Mouse (Mus musculus) monocyte, adult 2 months (primary cell): ENCODE measurements around the gene Slc35f3.

Experiments
- DNase-seq, 2 experiments: peaks; one replicate each; pipeline ENCODE4 v3.0.0; 2022; ENCODE audit warnings: low spot score in 2 of 2, low read depth in 1 of 2

The Slc35f3 gene

GRCm38 (mm10) chr8:126298296-126299093, at the start of gene Slc35f3:
Gene Slc35f3 (plus strand): TSS chr8:126298558.
- no peak for DNase-seq

- no peak for DNase-seq
These were observed 47.9 kb upstream of the Slc35f3 start for GRCm38 (mm10) chr8:126250486-126250885.

GRCm38 (mm10) chr8:126256585-126257391, 41.6 kb upstream of the Slc35f3 start:
- DNase-seq = no peak

- no peak for DNase-seq
These were observed 41.0 kb upstream of the Slc35f3 start for GRCm38 (mm10) chr8:126257392-126257681.

GRCm38 (mm10) chr8:126258175-126258781, 40.1 kb upstream of the Slc35f3 start:
- DNase-seq = peak in 1 of 2 experiments; percentile 4

GRCm38 (mm10) chr8:126265186-126265585, 33.2 kb upstream of the Slc35f3 start:
- DNase-seq = no peak

- no peak for DNase-seq
These were observed 31.2 kb upstream of the Slc35f3 start for GRCm38 (mm10) chr8:126267118-126267517.

- no peak for DNase-seq
These were observed 28.6 kb upstream of the Slc35f3 start for GRCm38 (mm10) chr8:126269733-126270132.

- no peak for DNase-seq
These were observed 25.9 kb upstream of the Slc35f3 start for GRCm38 (mm10) chr8:126272445-126272844.

GRCm38 (mm10) chr8:126273066-126273465, 25.3 kb upstream of the Slc35f3 start:
- no peak for DNase-seq

- DNase-seq = no peak
These were observed 23.4 kb upstream of the Slc35f3 start for GRCm38 (mm10) chr8:126274866-126275360.

GRCm38 (mm10) chr8:126275886-126276285, 22.5 kb upstream of the Slc35f3 start:
- no peak for DNase-seq

- DNase-seq = no peak
These were observed 6.4 kb upstream of the Slc35f3 start for GRCm38 (mm10) chr8:126291951-126292350.

- DNase-seq = no peak
These were observed 993 bp upstream of the Slc35f3 start for GRCm38 (mm10) chr8:126297284-126297845.

- DNase-seq = no peak
These were observed 975 bp downstream of the Slc35f3 start for GRCm38 (mm10) chr8:126299333-126299732.

GRCm38 (mm10) chr8:126300350-126300749, 2.0 kb downstream of the Slc35f3 start:
- DNase-seq = no peak

- DNase-seq = no peak
These were observed 3.2 kb downstream of the Slc35f3 start for GRCm38 (mm10) chr8:126301580-126301979.

GRCm38 (mm10) chr8:126307164-126307563, 8.8 kb downstream of the Slc35f3 start:
- DNase-seq = no peak

- no peak for DNase-seq
These were observed 10.7 kb downstream of the Slc35f3 start for GRCm38 (mm10) chr8:126309015-126309414.

GRCm38 (mm10) chr8:126324931-126325330, 26.6 kb downstream of the Slc35f3 start:
- no peak for DNase-seq

- no peak for DNase-seq
These were observed 27.8 kb downstream of the Slc35f3 start for GRCm38 (mm10) chr8:126326136-126326535.
